Mouse (Mus musculus) hematopoietic stem cell, adult 5-6 weeks (primary cell): Measurements from ENCODE around the gene Unc5a. TPM values are rescaled to one million over a fixed set of nuclear protein-coding genes. Genes with fewer than 3 reads are reported as not detected.
A peak's percentile ranks its signal among the peaks of the same experiment; 100 is the strongest.

Experiments used
- ATAC-seq, 2 experiments: fragments of 125-278 bp in 1 of 2; replicated peaks in 1 of 2; 2 replicates each; pipeline ENCODE4 v1.8.0; 2016 to 2017; ENCODE audit warnings: inconsistent platforms in 2 of 2, mild to moderate bottlenecking in 2 of 2, moderate number of reproducible peaks in 2 of 2, low read depth in 1 of 2, moderate TSS enrichment in 1 of 2; ENCODE audit not compliant: low FRiP score in 2 of 2, poor library complexity in 2 of 2, severe bottlenecking in 2 of 2, insufficient read depth in 1 of 2, low TSS enrichment in 1 of 2
- total RNA-seq: library from RNA; stranded (forward); fragments of 172-1452, 232-1000 nt; gene quantifications from 2 replicates; pipeline ENCODE4 v1.2.3, GENCODE M21; 2017

Unc5a gene
- 1.3 and 2.9 TPM in 2 replicates for total RNA-seq

GRCm38 (mm10) chr13:54948531-54949493, at the start of gene Unc5a:
Gene Unc5a (plus strand): TSS chr13:54949411.
- no peak for ATAC-seq

GRCm38 (mm10) chr13:54912053-54912452, 37.2 kb upstream of the Unc5a start:
- no peak for ATAC-seq

GRCm38 (mm10) chr13:54912894-54913621, 36.2 kb upstream of the Unc5a start:
- ATAC-seq = no peak

GRCm38 (mm10) chr13:54916644-54917043, 32.6 kb upstream of the Unc5a start:
- 0 out of 4 replicates have a peak, but pooled peaks of 1 of the 2 experiments have one; percentile 21 for ATAC-seq

GRCm38 (mm10) chr13:54918910-54919309, 30.3 kb upstream of the Unc5a start:
- ATAC-seq = peak; percentile 29 to 35; a peak in 2 of 4 replicates

GRCm38 (mm10) chr13:54919666-54920065, 29.5 kb upstream of the Unc5a start:
- no peak for ATAC-seq

GRCm38 (mm10) chr13:54921700-54922099, 27.5 kb upstream of the Unc5a start:
- ATAC-seq = no peak

- ATAC-seq = no peak
Observed at GRCm38 (mm10) chr13:54923705-54924104, 25.5 kb upstream of the Unc5a start.

GRCm38 (mm10) chr13:54925466-54925865, 23.7 kb upstream of the Unc5a start:
- ATAC-seq = no peak

- no peak for ATAC-seq
Observed at GRCm38 (mm10) chr13:54926654-54927053, 22.6 kb upstream of the Unc5a start.

GRCm38 (mm10) chr13:54930123-54930522, 19.1 kb upstream of the Unc5a start:
- ATAC-seq = no peak

GRCm38 (mm10) chr13:54934873-54935272, 14.3 kb upstream of the Unc5a start:
- no peak for ATAC-seq

- ATAC-seq = no peak
Observed at GRCm38 (mm10) chr13:54936173-54936572, 13.0 kb upstream of the Unc5a start.

- ATAC-seq = no peak
Observed at GRCm38 (mm10) chr13:54937885-54938284, 11.3 kb upstream of the Unc5a start.

GRCm38 (mm10) chr13:54938493-54938892, 10.7 kb upstream of the Unc5a start:
- no peak for ATAC-seq

GRCm38 (mm10) chr13:54944411-54945157, 4.6 kb upstream of the Unc5a start:
- ATAC-seq = no peak

- ATAC-seq = peak; percentile 53 to 54; a peak in 1 of 4 replicates
Observed at GRCm38 (mm10) chr13:54945332-54945731, 3.9 kb upstream of the Unc5a start.
